Mouse (Mus musculus) erythroblast, embryonic 14.5 days (primary cell): ENCODE results near the gene Olfr824.

ENCODE experiments used
- GATA1 ChIP-seq: IDR thresholded peaks from 2 replicates; pipeline ENCODE4 v1.6.1; 2012; ENCODE audit warnings: low read length, inconsistent platforms, mixed read lengths
- TAL1 ChIP-seq: IDR thresholded peaks from 3 replicates; pipeline ENCODE4 v1.6.1; 2012; ENCODE audit warnings: low read length, inconsistent platforms, mixed read lengths

DNA sequence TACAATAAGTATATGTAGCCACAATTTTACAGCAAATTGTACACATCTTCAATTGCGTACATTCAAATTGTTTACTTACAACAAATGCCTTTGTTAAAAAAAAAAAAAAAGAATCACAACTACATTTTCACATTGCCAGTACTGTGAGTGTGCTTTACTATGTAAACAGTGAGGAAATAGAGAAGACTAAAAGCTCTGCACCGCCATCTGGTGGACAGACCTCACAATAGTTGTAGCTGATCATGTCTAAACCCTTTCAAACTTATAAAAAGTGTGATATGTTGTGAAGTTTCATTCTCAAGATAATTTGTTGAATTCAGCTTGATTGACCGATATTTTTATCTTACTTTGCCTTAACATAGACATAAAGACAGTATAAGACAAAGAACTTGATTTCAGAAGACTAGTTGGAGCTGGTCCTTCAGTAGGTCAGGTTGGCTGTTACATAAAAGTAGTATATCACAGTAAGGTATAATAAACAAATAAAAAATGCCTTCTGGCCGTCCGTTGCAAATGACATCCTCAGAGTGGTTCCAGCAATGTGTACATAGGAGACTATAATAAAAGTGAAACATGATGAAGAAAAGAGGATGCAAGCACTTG is 36.9 kb downstream of the Olfr824 start:
- TF ChIP-seq GATA1 (no peak), TAL1 (no peak)
